ENCODE assay signal across 16 mouse cellular contexts in genomic region chr6:86909881-86910280, GRCm38 (mm10).
"Had no signal": no experiment of that assay in that cellular context is flagged by ENCODE, and none has a peak within 500 bp of the region (broad histone marks: within the 10 kb centered on the region; RNA-seq: fewer than 3 reads in every experiment).

No protein-coding gene starts in this region.

- H3K4me3 ChIP-seq: limb, embryonic 12.5 days; limb, embryonic 15.5 days; lung, embryonic 15.5 days; megakaryocyte, embryonic 14.5 days; neural tube, embryonic 12.5 days had no signal

- ATAC-seq: liver, postnatal 0 days had no signal

- H3K27ac ChIP-seq: limb, embryonic 12.5 days; limb, embryonic 15.5 days; liver, embryonic 14.5 days; lung, embryonic 15.5 days; neural tube, embryonic 12.5 days had no signal

- H3K27me3 ChIP-seq: limb, embryonic 12.5 days; limb, embryonic 15.5 days; lung, embryonic 15.5 days; megakaryocyte, embryonic 14.5 days; neural tube, embryonic 12.5 days had no signal

- H3K4me1 ChIP-seq: limb, embryonic 12.5 days; neural tube, embryonic 12.5 days had no signal

- H3K36me3 ChIP-seq: limb, embryonic 15.5 days; lung, embryonic 15.5 days; neural tube, embryonic 12.5 days had no signal

- DNase-seq: kidney, adult 9 months; kidney, postnatal 14 days; kidney, postnatal 4 days; left cerebral cortex, postnatal 4 days; liver, postnatal 0 days; lung, postnatal 10 days; lung, postnatal 36 days; midbrain, embryonic 14.5 days; thymus, adult 18-20 months; thymus, postnatal 36 days had no signal
